Mouse (Mus musculus) fat pad, adult 2 months (tissue): ENCODE measurements around the gene Mroh8.
"Not testable (repeated sequence)": the region's sequence is repeated elsewhere in the genome, so short reads cannot be mapped to it uniquely, and the experiment has no call there.

Experiments used
- DNase-seq: peaks from one replicate; pipeline ENCODE4 v3.0.0-alpha.2; 2011; ENCODE audit warnings: low read depth, low spot score; ENCODE audit errors: extremely low read depth

Gene Mroh8

GRCm38 (mm10) chr2:157292093-157292492 is 12.7 kb upstream of the Mroh8 start:
- no peak for DNase-seq

- DNase-seq, result no peak
Observed at GRCm38 (mm10) chr2:157288996-157289395, 9.6 kb upstream of the Mroh8 start.

GRCm38 (mm10) chr2:157287542-157287941 is 8.2 kb upstream of the Mroh8 start:
- no peak for DNase-seq

DNA sequence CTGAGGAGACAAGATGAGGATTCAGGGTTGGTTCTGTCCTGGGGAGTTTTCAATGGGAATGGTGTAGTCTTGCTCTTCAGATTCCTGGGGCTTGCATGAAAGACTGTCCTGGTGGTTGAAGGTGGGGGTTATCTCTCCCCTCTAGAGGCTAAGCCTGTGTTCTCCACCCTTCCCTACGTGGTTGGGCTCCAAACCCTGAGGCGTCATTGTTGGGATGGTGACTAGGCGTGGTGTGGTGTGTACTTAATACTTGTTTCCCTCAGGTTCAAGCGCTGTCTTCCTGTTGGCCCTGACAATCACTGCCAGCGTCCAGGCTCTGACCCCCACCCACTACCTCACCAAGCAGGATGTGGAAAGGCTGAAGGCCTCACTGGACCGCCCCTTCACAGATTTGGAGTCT is 4.0 kb upstream of the Mroh8 start:
- DNase-seq, result no peak

DNA sequence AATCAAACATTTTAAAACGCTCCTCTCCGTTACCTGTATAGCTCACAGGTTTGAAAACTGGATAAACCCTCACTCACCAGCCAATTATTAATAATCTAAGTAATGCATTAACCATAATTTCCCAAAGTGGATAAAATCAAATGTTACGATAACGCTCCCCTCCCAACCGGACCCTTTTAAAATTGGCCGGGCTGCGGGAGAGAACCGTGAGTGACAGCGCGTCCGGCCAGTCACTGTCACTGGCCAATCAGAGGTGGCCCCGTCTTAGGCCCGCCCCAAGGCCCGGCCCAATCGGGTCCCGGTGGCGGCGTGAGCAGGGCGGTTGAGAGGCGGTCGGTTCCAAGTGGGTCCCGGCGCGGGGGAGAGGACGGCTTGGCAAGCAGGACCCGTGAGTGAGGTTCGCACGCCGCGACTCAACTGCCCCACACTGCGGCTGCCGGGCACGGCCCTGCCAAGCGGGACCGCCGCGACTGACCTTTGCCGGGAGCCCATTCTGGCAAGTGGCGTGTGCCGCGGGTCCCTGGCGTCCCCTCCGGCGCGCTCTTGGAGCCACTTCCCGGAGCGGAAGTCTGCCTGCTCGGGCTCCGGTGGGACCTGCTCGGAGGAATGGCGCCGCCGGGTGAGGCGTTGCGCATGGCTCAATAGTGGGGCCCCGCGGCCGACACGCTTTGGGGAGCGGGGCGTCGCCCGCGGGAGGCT is 483 bp downstream of the Mroh8 start, which contains the start of gene Rpn2:
Gene Rpn2 (plus strand): TSS at position 301 of the 699 bp plus-strand sequence.
- peak; percentile 25 for DNase-seq

- DNase-seq, result peak; percentile 62
Observed at GRCm38 (mm10) chr2:157263832-157264231, 15.5 kb downstream of the Mroh8 start.

GRCm38 (mm10) chr2:157263101-157263500 is 16.2 kb downstream of the Mroh8 start:
- DNase-seq, result peak; percentile 88

GRCm38 (mm10) chr2:157262506-157262905 is 16.8 kb downstream of the Mroh8 start:
- DNase-seq, result no peak

DNA sequence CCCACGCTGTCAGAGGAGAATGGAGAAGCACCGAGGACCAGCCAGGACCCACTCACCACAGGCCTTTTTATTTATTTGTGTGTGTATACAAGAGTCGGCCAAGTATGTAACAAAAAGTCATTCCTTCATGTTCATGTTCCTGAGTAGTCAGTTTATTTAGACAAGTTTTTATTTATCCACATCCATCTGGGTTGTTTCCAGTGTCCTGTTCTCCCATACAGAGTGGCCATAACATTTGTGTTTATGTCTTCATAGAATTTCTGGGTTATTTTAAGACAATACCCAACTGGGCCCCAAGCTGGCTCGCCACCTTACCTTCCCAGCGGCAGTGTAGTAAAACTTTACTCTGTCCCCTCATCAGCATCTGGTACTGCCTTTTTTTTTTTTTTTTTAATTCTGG is 17.4 kb downstream of the Mroh8 start:
- DNase-seq, result no peak

DNA sequence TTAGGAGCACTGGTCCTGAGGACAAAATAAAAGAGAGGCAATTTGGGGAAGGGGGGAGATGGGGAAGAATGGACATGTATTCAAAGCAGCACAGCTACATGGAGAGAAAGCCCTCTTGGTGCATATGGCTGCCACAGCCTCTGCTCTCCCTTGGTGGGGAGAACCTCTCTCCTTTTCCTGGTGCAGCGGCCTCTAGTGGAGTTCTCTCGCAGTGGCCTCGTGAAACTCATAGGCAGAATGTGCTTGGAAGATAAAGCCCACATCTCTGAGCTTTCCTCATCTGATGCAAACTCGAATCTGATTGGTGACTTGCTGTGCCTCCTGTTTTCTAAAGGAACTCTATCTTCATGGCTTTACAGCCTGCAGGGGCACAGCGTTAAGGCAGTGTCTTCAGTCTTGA is 19.6 kb downstream of the Mroh8 start:
- no peak for DNase-seq

GRCm38 (mm10) chr2:157248111-157248510 is 31.2 kb downstream of the Mroh8 start:
- no peak for DNase-seq

GRCm38 (mm10) chr2:157245603-157246002 is 33.7 kb downstream of the Mroh8 start:
- DNase-seq, result no peak

DNA sequence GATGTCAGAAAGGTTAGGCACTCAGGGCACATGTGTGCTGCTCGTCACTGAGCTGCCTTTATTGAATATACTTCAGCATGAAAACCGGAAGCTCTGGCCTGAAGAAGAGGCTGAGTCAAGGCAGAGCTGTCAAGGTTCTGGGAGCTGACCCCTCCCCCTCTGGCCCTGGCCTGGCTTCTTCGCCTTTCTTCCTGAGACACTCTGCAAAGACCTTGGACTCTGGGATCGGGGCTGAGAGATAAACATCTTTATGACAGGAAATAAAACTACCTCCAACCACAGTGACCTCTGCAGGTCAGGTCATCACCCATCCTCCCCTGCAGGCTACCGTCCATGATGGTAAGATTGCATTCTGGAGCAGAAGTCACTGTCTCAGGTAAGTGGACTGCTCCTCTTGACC is 34.3 kb downstream of the Mroh8 start:
- DNase-seq, result no peak

DNA sequence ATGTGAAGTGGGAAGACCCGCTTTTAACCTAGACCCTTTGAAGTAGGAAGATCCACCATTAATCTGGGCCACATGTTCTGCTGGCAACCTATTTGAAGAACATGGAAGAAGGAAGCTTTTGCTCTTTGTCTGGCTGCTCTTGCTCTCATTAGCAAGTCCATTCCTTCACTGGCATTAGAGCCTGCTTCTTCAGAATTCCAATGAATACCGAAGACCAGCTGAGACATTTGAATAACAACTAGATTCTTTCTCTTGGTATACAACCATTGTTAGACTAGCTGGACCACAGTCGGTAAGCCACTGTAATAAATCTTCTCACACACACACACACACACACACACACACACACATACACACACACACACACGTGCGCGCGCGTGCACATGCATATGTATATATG is 43.4 kb downstream of the Mroh8 start:
- DNase-seq, result no peak

DNA sequence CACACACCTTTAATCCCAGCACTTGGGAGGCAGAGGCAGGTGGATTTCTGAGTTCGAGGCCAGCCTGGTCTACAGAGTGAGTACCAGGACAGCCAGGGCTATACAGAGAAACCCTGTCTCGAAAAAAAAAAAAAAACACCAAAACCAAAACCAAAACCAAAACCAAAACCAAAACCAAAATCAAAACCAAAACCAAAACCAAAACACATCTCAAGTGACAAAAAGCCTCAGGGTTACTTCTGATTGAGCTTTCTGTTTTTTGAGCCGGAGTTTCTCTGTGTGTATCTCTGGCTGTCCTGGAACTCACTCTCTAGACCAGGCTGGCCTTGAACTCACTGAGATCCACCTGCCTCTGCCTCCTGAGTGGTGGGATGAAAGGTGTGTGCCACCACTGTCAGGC is 57.4 kb downstream of the Mroh8 start:
- DNase-seq, result not testable (repeated sequence)

GRCm38 (mm10) chr2:157220108-157220507 is 59.2 kb downstream of the Mroh8 start:
- DNase-seq, result no peak

DNA sequence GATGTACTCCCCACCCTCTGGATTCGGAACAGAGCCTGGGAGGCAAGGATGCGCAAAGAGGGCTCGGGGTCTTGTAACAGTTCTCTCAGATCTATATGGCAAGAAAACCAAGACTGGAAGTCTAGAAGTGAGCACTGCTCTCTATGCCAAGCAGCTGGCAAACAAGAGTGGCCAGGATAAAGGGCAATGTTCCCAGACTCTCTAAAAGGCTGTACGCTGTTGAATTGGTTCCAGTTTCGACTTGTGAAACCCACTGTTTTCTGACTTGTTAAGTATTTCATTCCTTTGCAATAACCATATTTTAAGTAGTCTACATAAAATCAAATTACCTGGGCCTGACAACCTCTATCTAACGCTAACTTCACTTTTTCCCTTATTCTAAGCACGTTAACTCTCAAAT is 67.6 kb downstream of the Mroh8 start:
- DNase-seq, result no peak

GRCm38 (mm10) chr2:157204366-157205218 is 74.8 kb downstream of the Mroh8 start, which contains the start of gene Rbl1:
TSS of gene Rbl1 (minus strand) at chr2:157204534.
- no peak for DNase-seq

DNA sequence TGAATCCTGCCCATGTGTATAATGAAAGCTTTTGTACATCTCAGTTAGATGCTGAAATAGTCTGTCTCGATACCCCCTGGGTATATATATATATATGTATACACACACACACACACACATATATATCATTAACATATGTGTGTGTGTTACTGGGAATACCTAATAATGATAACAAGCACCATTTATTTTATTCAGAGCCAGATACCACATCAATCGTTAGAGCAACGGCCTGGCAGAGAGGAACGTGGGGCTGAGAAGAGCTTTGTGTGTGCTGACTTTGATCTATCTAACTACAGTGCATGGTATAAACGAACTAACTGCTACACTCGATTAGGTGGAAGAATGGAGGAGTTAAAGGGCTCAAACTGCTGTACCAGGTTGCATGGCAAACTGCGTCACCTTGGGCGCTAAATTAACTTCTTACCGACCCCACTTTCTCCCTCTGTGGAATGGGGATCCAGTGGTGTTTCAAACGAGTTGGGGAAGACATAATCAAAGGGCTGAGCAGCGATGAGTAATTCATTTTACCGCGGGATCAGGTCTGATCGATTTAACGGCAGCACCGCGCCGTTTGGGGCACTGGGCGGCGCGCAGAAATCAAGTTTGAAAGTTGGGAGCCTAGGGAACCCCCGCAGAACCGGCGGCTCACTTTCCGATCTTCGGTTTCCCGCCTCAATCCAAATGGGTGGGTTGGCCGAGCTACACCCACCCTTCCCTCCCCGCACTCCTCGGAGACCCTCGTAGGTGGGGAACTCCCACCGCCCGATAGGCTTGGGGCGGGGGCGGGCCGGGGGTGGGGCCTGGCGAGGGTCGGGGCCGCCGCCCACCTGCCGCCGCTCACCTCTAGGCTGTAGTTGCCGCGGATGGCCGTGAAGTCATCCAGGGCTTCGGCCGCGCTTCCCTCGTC is 75.6 kb downstream of the Mroh8 start:
- no peak for DNase-seq

- no peak for DNase-seq
Observed at GRCm38 (mm10) chr2:157203026-157203425, 76.3 kb downstream of the Mroh8 start.

DNA sequence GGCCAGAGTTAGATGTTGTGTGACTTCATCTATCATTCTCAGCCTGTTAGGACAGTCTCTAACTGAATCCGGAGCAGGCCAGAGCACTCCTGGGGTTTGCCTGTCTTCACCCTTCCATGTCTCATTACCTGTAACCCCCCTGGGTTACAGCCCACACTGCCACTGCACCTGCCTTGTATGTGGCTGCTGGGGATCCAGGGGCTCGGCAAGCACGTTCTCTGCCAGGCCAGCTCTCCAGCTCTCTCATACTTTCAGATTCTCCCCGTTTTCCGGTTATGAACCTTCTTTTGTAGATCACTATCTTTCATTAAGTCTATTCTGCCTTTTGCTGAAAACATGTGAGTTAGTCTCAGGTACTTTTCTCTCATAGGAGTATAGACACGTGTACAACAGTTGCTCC is 77.0 kb downstream of the Mroh8 start:
- no peak for DNase-seq
